Mouse (Mus musculus) midbrain, embryonic 11.5 days (tissue): ENCODE measurements around the gene Bin2. TPM values are rescaled to one million over a fixed set of nuclear protein-coding genes. Genes with fewer than 3 reads are reported as not detected.

ENCODE experiments used
- ATAC-seq: fragments of 200-750 bp; cut with Nextera tagmentation; 2 replicates; pipeline ENCODE4 v1.8.0; 2017; ENCODE audit warnings: moderate TSS enrichment, moderate library complexity; ENCODE audit not compliant: low FRiP score
- DNase-seq: peaks from one replicate; pipeline ENCODE4 v3.0.0; 2015; ENCODE audit warnings: low spot score; ENCODE audit errors: missing footprints
- H3K27ac ChIP-seq: fragments of 300-500 bp; sonication (generic); 2 replicates; pipeline ENCODE4 v1.5.1; 2014; ENCODE audit warnings: low read depth, low read length
- H3K27me3 ChIP-seq: fragments of 300-500 bp; sonication (generic); 2 replicates; pipeline ENCODE4 v1.6.1; 2014; ENCODE audit warnings: mild to moderate bottlenecking, low read length, moderate library complexity, mixed read lengths; ENCODE audit not compliant: control insufficient read depth, insufficient read depth
- H3K36me3 ChIP-seq: fragments of 300-500 bp; sonication (generic); 2 replicates; pipeline ENCODE4 v1.6.1; 2014; ENCODE audit warnings: mild to moderate bottlenecking, low read length, moderate library complexity, mixed read lengths; ENCODE audit not compliant: control insufficient read depth, insufficient read depth
- H3K4me1 ChIP-seq: fragments of 300-500 bp; sonication (generic); 2 replicates; pipeline ENCODE4 v1.6.1; 2014; ENCODE audit warnings: low read length; ENCODE audit not compliant: control insufficient read depth, insufficient read depth
- H3K4me2 ChIP-seq: fragments of 300-500 bp; sonication (generic); 2 replicates; pipeline ENCODE4 v1.6.1; 2014; ENCODE audit warnings: mild to moderate bottlenecking, moderate library complexity
- H3K4me3 ChIP-seq: fragments of 300-500 bp; sonication (generic); 2 replicates; pipeline ENCODE4 v1.5.1; 2014; ENCODE audit warnings: low read depth, low read length
- H3K9ac ChIP-seq: fragments of 300-500 bp; sonication (generic); 2 replicates; pipeline ENCODE4 v1.6.1; 2014; ENCODE audit warnings: low read length
- H3K9me3 ChIP-seq: fragments of 300-500 bp; sonication (generic); 2 replicates; pipeline ENCODE4 v1.6.1; 2016; ENCODE audit warnings: low read length; ENCODE audit not compliant: control insufficient read depth
- WGBS: fragments of 180-500 bp; shearing (Covaris S2); extraction: QIAGEN DNeasy Blood & Tissue Kit; methylation state at CpG from one replicate; pipeline ENCODE4 v1.1.7; 2014; 5-methylcytosine and 5-hydroxymethylcytosine counted together
- polyA plus RNA-seq: library from polyadenylated mRNA; unstranded; fragments of >200 nt; fragmentation: Nextera tagmentation; extraction: Ambion mirVana; gene quantifications from 2 replicates; pipeline ENCODE4 v1.2.1, GENCODE M21; 2014

Gene Bin2
- polyA plus RNA-seq, 1 experiment from 2014 or later: 3.4 TPM

DNA sequence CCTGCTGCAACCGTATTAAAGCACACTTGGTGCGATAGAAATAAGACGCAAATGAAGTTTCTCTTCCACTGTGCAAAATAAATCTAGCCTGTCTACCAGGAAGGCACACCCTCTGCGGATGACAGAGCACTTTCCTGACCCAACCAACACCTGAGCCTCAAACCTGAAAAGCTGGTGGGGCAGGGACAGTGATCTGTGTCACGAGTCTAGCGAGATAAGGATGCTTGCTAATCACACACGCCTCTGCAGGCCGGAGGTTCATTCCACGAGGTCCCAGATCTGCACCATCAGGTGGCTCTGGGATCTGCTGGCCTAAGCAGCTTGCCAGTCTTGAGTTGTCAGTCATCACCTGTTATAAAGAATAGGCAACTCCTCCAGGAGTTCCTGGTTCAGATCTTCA, 17.7 kb downstream of the Bin2 start:
- Histone ChIP-seq H3K4me3 (no peak overlapping the region), H3K4me1 (no peaks in the 10 kb centered on the region), H3K27me3 (no peaks in the 10 kb centered on the region), H3K9me3 (no peaks in the 10 kb centered on the region), H3K36me3 (no peaks in the 10 kb centered on the region), H3K4me2 (no peak overlapping the region), H3K27ac (no peak overlapping the region), H3K9ac (no peak overlapping the region)
- ATAC-seq (no peak), DNase-seq (no peak)
- WGBS: 93% methylated on average over 9 of the region's 9 CpGs

- H3K4me2 ChIP-seq: no peak overlapping the region
- H3K27ac ChIP-seq: no peak overlapping the region
- H3K4me1 ChIP-seq: no peaks in the 10 kb centered on the region
- ATAC-seq: no peak
- no peak for DNase-seq
- no peaks in the 10 kb centered on the region for H3K9me3 ChIP-seq
- no peak overlapping the region for H3K9ac ChIP-seq
- WGBS: 86% methylated on average over 10 of the region's 10 CpGs
- no peaks in the 10 kb centered on the region for H3K36me3 ChIP-seq
- no peak overlapping the region for H3K4me3 ChIP-seq
- no peaks in the 10 kb centered on the region for H3K27me3 ChIP-seq
Observed at GRCm38 (mm10) chr15:100650111-100650510, 19.2 kb downstream of the Bin2 start.

DNA sequence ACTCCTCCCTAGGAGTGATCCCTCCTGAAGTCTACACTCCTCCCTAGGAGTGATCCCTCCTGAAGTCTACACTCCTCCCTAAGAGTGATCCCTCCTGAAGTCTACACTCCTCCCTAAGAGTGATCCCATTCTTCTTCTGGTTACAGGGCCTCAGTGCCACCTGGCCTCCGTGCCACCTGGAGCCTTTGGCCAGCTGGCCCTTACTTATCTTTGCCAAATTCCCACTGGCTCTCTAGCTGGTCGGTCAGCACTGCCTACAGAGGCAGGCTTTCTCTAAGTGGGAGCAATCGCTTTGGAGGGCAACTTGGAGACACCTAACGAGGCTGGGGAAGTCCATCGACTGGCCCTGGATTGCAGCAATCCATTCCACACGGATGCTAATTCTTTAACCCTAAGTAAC, 23.2 kb downstream of the Bin2 start:
- no peaks in the 10 kb centered on the region for H3K4me1 ChIP-seq
- H3K4me2 ChIP-seq: no peak overlapping the region
- no peak overlapping the region for H3K4me3 ChIP-seq
- 79% methylated on average over 6 of the region's 6 CpGs for WGBS
- H3K27me3 ChIP-seq: no peaks in the 10 kb centered on the region
- H3K27ac ChIP-seq: no peak overlapping the region
- no peaks in the 10 kb centered on the region for H3K9me3 ChIP-seq
- no peaks in the 10 kb centered on the region for H3K36me3 ChIP-seq
- ATAC-seq: no peak
- no peak overlapping the region for H3K9ac ChIP-seq
- no peak for DNase-seq

DNA sequence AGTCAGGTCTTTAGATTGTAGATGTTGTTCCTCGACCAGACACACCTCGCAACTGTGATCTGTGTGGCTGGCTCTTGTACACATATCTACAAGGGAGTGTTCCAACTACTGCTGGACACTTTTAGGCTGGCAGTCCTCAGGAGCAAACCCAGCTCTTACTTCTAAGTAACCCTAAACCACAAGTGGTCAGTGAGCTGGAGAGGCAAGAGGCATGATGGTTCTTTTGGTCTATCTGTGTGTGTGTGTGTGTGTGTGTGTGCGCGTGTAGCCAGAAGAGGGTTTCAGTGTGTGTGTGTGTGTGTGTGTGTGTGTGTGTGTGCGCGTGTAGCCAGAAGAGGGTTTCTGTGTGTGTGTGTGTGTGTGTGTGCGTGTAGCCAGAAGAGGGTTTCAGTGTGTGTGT, 26.9 kb downstream of the Bin2 start:
- 92% methylated on average over 7 of the region's 7 CpGs for WGBS
- no peak overlapping the region for H3K4me3 ChIP-seq
- peaks cover 14% of the 10 kb centered on the region for H3K27me3 ChIP-seq
- H3K4me1 ChIP-seq: no peaks in the 10 kb centered on the region
- no peak for DNase-seq
- no peak overlapping the region for H3K4me2 ChIP-seq
- H3K9ac ChIP-seq: no peak overlapping the region
- no peaks in the 10 kb centered on the region for H3K9me3 ChIP-seq
- H3K36me3 ChIP-seq: no peaks in the 10 kb centered on the region
- ATAC-seq: no peak
- H3K27ac ChIP-seq: no peak overlapping the region

- no peak overlapping the region for H3K27ac ChIP-seq
- no peak for DNase-seq
Observed at GRCm38 (mm10) chr15:100641226-100641810, 28.0 kb downstream of the Bin2 start.

DNA sequence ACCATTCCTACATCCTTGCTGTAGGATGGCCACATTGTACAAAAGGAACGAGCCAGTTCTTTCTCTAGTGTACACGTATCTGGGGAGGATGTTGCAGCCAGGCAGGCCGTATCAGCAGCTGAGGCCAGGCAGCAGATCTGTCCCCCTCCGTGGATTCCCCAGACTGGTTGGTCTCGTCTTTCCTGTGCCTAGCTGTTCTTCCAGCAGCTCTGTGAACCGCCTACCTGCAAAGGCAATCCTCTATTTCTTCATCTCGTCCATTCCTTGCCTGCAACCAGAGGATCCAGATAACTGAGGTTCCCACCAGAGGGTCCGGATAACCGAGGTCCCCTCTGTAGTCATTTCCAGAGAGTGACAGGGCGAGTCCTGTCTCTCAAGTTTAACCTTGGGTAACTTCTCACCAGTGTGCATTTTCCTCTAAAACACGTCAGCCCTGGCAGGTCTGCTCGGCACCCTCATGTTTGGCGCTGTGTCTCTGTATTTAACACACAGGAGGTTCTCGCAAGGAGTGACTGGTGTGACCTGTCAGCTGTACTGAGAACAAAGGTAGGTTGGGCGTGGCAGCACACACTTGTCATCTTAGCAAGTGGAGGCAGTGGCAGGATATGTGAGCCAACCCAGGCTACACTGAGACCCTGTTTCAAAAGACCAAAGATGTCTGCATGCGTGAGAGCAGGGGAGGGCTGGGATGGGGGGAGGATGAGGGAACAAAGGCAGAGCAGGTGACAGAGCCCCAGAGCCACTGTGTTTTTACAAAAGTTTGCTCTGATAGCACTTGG, 29.2 kb downstream of the Bin2 start:
- Histone ChIP-seq H3K27me3 (peaks cover 37% of the 10 kb centered on the region), H3K27ac (no peak overlapping the region), H3K4me3 (no peak overlapping the region), H3K9me3 (no peaks in the 10 kb centered on the region), H3K4me2 (no peak overlapping the region), H3K36me3 (no peaks in the 10 kb centered on the region), H3K9ac (no peak overlapping the region), H3K4me1 (peaks cover 8% of the 10 kb centered on the region)
- DNase-seq (no peak), ATAC-seq (no peak)
- 78% methylated on average over 16 of the region's 16 CpGs for WGBS

More at GRCm38 (mm10) chr15:100641226-100641810, 28.0 kb downstream of the Bin2 start:
- no peak overlapping the region for H3K9ac ChIP-seq
- peaks cover 6% of the 10 kb centered on the region for H3K4me1 ChIP-seq
- H3K27me3 ChIP-seq: peaks cover 26% of the 10 kb centered on the region
- H3K4me3 ChIP-seq: no peak overlapping the region
- H3K4me2 ChIP-seq: no peak overlapping the region
- ATAC-seq: no peak
- no peaks in the 10 kb centered on the region for H3K9me3 ChIP-seq
- no peaks in the 10 kb centered on the region for H3K36me3 ChIP-seq
- WGBS: 79% methylated on average over 16 of the region's 16 CpGs

DNA sequence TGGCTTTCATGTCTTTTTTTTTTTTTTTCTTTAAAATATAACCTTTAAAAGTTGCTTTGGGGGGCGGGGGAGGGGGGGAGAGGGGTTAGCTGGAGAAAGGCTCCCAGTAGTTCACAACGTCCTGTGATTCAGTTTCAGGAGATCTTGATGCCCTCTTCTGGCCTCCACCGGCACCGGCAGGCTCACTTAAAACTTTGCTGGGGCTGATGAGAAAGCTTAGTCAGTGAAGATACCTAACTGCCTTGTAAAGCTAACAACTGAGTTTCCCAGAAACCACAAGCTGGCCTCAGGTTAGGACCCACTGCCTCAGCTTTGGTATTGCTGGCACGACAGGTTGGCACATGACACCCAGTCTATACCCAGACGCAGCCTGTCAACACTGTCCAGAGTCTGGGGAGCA, 31.7 kb downstream of the Bin2 start:
- Histone ChIP-seq H3K4me2 (no peak overlapping the region), H3K9me3 (no peaks in the 10 kb centered on the region), H3K36me3 (no peaks in the 10 kb centered on the region), H3K9ac (no peak overlapping the region), H3K4me3 (no peak overlapping the region), H3K4me1 (peaks cover 8% of the 10 kb centered on the region), H3K27me3 (peaks cover 48% of the 10 kb centered on the region), H3K27ac (no peak overlapping the region)
- DNase-seq (no peak), ATAC-seq (no peak)
- 16% methylated on average over 6 of the region's 6 CpGs for WGBS

DNA sequence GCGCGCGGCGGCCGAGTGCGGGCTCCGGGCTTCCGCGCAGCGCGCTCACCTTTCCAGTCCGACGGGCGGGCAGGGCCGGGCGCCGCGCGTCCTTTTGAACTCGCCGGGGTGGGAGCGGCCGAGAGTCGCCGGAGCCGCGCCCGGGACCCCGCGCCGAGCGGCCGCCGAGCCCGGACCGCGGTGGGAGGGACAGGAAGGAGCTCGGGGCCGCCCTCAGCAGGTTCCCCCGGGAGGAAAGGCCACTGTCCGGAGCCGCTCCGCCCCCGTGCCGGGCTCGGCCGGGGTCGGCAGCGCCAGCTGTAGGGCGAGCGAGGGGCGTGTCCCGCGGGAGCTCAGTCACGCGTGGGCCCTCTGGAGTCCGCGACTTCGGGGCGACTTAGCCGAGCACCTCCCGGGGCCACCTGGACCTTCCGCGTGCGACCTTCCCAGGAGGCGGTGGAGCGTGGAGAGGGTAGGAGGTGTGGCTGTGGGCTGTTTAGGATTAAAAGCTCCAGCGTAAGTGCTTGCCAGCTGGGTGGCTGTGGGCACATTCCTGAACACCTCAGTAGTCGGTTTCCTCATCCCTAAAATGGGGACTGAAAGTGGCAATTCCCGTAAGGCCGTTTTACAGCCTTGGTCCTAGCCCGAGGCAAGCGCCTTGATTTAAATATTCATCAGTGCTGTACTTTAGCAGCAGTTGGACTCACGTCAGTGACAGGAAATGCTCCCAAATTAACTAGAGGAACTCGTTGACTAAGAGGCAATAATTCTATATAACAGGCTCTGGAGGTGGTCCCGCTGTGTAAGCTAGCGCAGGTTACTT, 32.5 kb downstream of the Bin2 start, which contains the start of gene Smagp:
Smagp (minus strand) TSS at position 241 of the 802 bp plus-strand sequence.
- DNase-seq: peak; percentile 92
- Histone ChIP-seq H3K4me2 (peak within 1 kb of the TSS; percentile 65), H3K4me1 (peaks cover 8% of the 10 kb centered on the region), H3K27me3 (peaks cover 48% of the 10 kb centered on the region), H3K9me3 (no peaks in the 10 kb centered on the region), H3K36me3 (no peaks in the 10 kb centered on the region), H3K9ac (peak within 1 kb of the TSS; percentile 31; the same call in 1 of the 2 replicates), H3K27ac (no peak within 1 kb of the TSS), H3K4me3 (peak within 1 kb of the TSS; percentile 43)
- no peak for ATAC-seq
- WGBS: under 1% methylated on average over 58 of the region's 77 CpGs
